8 mouse cellular contexts compared by ENCODE assay signal in genomic region chr11:119041750-119042465, GRCm38 (mm10). TPM values are rescaled to one million over a fixed set of nuclear protein-coding genes. Genes with fewer than 3 reads are reported as not detected.
DNase-seq lines count a peak whose midpoint lies in the region; ATAC-seq and TF ChIP-seq lines count a peak whose summit lies in the region.

No protein-coding gene starts in this region.

- H3K36me3 ChIP-seq in kidney, postnatal 0 days (ENCODE audit: insufficient read depth, low read length) = 0 out of 2 replicates have a peak, but pooled peaks cover 4% of the 10 kb centered on the region
- peaks cover 8% of the 10 kb centered on the region; the same call in 1 of the 2 replicates for H3K36me3 ChIP-seq in hindbrain, embryonic 12.5 days
- peaks cover 5% of the 10 kb centered on the region for H3K36me3 ChIP-seq in midbrain, embryonic 15.5 days (replicated peaks)

- no peak for DNase-seq in kidney, postnatal 0 days (ENCODE audit: low spot score)
- DNase-seq in kidney, adult 9 months = no peak
- DNase-seq in ZHBTc4 (ENCODE audit: low read depth, low spot score) = peak; percentile 63
- no peak for DNase-seq in layer of hippocampus, adult 9-10 months (ENCODE audit: low spot score)
- DNase-seq in retina, postnatal 1 day = no peak

- peak overlapping the region; percentile 99 for H3K4me2 ChIP-seq in kidney, postnatal 0 days (ENCODE audit: low read length)
- H3K4me2 ChIP-seq in hindbrain, embryonic 12.5 days (replicated peaks) = peak overlapping the region; percentile 95
- peak overlapping the region; percentile 90 for H3K4me2 ChIP-seq in midbrain, embryonic 15.5 days

- ATAC-seq in kidney, postnatal 0 days (replicated peaks; ENCODE audit: low FRiP score, low read depth) = no peak
- ATAC-seq in hindbrain, embryonic 12.5 days (ENCODE audit: low FRiP score) = peak; percentile 14
- ATAC-seq in midbrain, embryonic 15.5 days (replicated peaks) = peak; percentile 12; the same call in 1 of the 2 replicates
- no peak for ATAC-seq in activated CD4-positive, CD25-positive, alpha-beta regulatory T cell, adult 4 months

- peak overlapping the region; percentile 62 for H3K4me3 ChIP-seq in kidney, postnatal 0 days (replicated peaks; ENCODE audit: low read depth, low read length)
- peak overlapping the region; percentile 56 for H3K4me3 ChIP-seq in hindbrain, embryonic 12.5 days
- peak overlapping the region; percentile 79 for H3K4me3 ChIP-seq in midbrain, embryonic 15.5 days

- peaks cover 60% of the 10 kb centered on the region for H3K27me3 ChIP-seq in kidney, postnatal 0 days (ENCODE audit: insufficient read depth, low read length)
- H3K27me3 ChIP-seq in hindbrain, embryonic 12.5 days = peaks cover 82% of the 10 kb centered on the region
- peaks cover 74% of the 10 kb centered on the region for H3K27me3 ChIP-seq in midbrain, embryonic 15.5 days (replicated peaks)

- TF ChIP-seq CTCF in kidney, postnatal 0 days (IDR thresholded peaks at IDR 0.05; ENCODE audit: low read depth) = no peak

- peak overlapping the region; percentile 51 for H3K9ac ChIP-seq in kidney, postnatal 0 days (ENCODE audit: low read depth, low read length)
- H3K9ac ChIP-seq in hindbrain, embryonic 12.5 days = peak overlapping the region; percentile 82
- peak overlapping the region; percentile 71 for H3K9ac ChIP-seq in midbrain, embryonic 15.5 days

- 1% methylated on average over 29 of the region's 31 CpGs for WGBS in kidney, postnatal 0 days
- WGBS in hindbrain, embryonic 12.5 days = under 1% methylated on average over 31 of the region's 31 CpGs
- 1% methylated on average over 30 of the region's 31 CpGs for WGBS in midbrain, embryonic 15.5 days

- H3K4me1 ChIP-seq in kidney, postnatal 0 days (replicated peaks; ENCODE audit: insufficient read depth, low read length) = peaks cover 54% of the 10 kb centered on the region
- peaks cover 70% of the 10 kb centered on the region for H3K4me1 ChIP-seq in hindbrain, embryonic 12.5 days
- H3K4me1 ChIP-seq in midbrain, embryonic 15.5 days = peaks cover 63% of the 10 kb centered on the region

- no peak overlapping the region for H3K27ac ChIP-seq in kidney, postnatal 0 days
- peak overlapping the region; percentile 91 for H3K27ac ChIP-seq in hindbrain, embryonic 12.5 days
- H3K27ac ChIP-seq in midbrain, embryonic 15.5 days = peak overlapping the region; percentile 96

- no peaks in the 10 kb centered on the region for H3K9me3 ChIP-seq in kidney, postnatal 0 days (replicated peaks; ENCODE audit: low read length)
- H3K9me3 ChIP-seq in hindbrain, embryonic 12.5 days (replicated peaks) = no peaks in the 10 kb centered on the region
- H3K9me3 ChIP-seq in midbrain, embryonic 15.5 days = no peaks in the 10 kb centered on the region

RNA-seq across cellular contexts. Expression of gene Cbx8, which starts 1.1 kb away (rescaled TPM):
- polyA plus RNA-seq in kidney, postnatal 0 days (2015; fragmentation: Nextera tagmentation; extraction: Ambion mirVana) = 6.1 and 7.7 TPM in 2 replicates
- 9.9 and 11.6 TPM in 2 replicates for polyA plus RNA-seq in hindbrain, embryonic 12.5 days (2016; fragmentation: Nextera tagmentation; extraction: Ambion mirVana)
- 9.6 and 9.7 TPM in 2 replicates for polyA plus RNA-seq in midbrain, embryonic 15.5 days (2015; fragmentation: Nextera tagmentation; extraction: Ambion mirVana)
- 1 to 10 TPM; 5.3 to 7.5 TPM for polyA plus RNA-seq in activated CD4-positive, CD25-positive, alpha-beta regulatory T cell, adult 4 months (2017; shearing (Covaris generic))

RNA-seq across cellular contexts. Expression of gene Cbx2, which starts 19.1 kb away (rescaled TPM):
- 16.7 and 18.4 TPM in 2 replicates for polyA plus RNA-seq in kidney, postnatal 0 days (2015; fragmentation: Nextera tagmentation; extraction: Ambion mirVana)
- 60.5 and 62.5 TPM in 2 replicates for polyA plus RNA-seq in hindbrain, embryonic 12.5 days (2016; fragmentation: Nextera tagmentation; extraction: Ambion mirVana)
- 17.6 and 19.6 TPM in 2 replicates for polyA plus RNA-seq in midbrain, embryonic 15.5 days (2015; fragmentation: Nextera tagmentation; extraction: Ambion mirVana)
- 1 to 10 TPM; 1.1 to 1.4 TPM for polyA plus RNA-seq in activated CD4-positive, CD25-positive, alpha-beta regulatory T cell, adult 4 months (2017; shearing (Covaris generic))

RNA-seq across cellular contexts. Expression of gene Cbx4, which starts 44.1 kb away (rescaled TPM):
- polyA plus RNA-seq in kidney, postnatal 0 days (2015; fragmentation: Nextera tagmentation; extraction: Ambion mirVana) = 8.0 and 9.7 TPM in 2 replicates
- polyA plus RNA-seq in hindbrain, embryonic 12.5 days (2016; fragmentation: Nextera tagmentation; extraction: Ambion mirVana) = 13.2 and 15.0 TPM in 2 replicates
- polyA plus RNA-seq in midbrain, embryonic 15.5 days (2015; fragmentation: Nextera tagmentation; extraction: Ambion mirVana) = 23.7 and 24.7 TPM in 2 replicates
- 1 to 10 TPM; 2.0 to 2.4 TPM for polyA plus RNA-seq in activated CD4-positive, CD25-positive, alpha-beta regulatory T cell, adult 4 months (2017; shearing (Covaris generic))

RNA-seq across cellular contexts. Expression of gene Enpp7, which starts 53.9 kb away (rescaled TPM):
- polyA plus RNA-seq in kidney, postnatal 0 days (2015; fragmentation: Nextera tagmentation; extraction: Ambion mirVana) = not detected in 2 replicates
- not detected in 2 replicates for polyA plus RNA-seq in hindbrain, embryonic 12.5 days (2016; fragmentation: Nextera tagmentation; extraction: Ambion mirVana)
- polyA plus RNA-seq in midbrain, embryonic 15.5 days (2015; fragmentation: Nextera tagmentation; extraction: Ambion mirVana) = not detected in 2 replicates
- polyA plus RNA-seq in activated CD4-positive, CD25-positive, alpha-beta regulatory T cell, adult 4 months (2017; shearing (Covaris generic)) = not detected

Comparison
In these comparisons a context has a peak if more than half of its experiments do, and no peak if none do; other contexts are left out.
1. ATAC-seq: peak in hindbrain, embryonic 12.5 days (single experiment) and midbrain, embryonic 15.5 days (single experiment); none in kidney, postnatal 0 days (single experiment) and activated CD4-positive, CD25-positive, alpha-beta regulatory T cell, adult 4 months (single experiment).
2. Peak in every context shown above with its lines, with median percentiles within 50 percentile points of each other: H3K4me2 ChIP-seq, H3K4me3 ChIP-seq and H3K9ac ChIP-seq.